Comparison of ENCODE assay signal across 7 mouse cellular contexts in genomic region chr11:6658271-6658670, GRCm38 (mm10). TPM values are rescaled to one million over a fixed set of nuclear protein-coding genes. Genes with fewer than 3 reads are reported as not detected.
DNase-seq lines count a peak whose midpoint lies in the region; ATAC-seq lines count a peak whose summit lies in the region.

Gene Ramp3 (plus strand): TSS chr11:6658521.

- no peak within 1 kb of the TSS for H3K27ac ChIP-seq in heart, embryonic 14.5 days (replicated peaks in 1 of 2; ENCODE audit: control insufficient read depth in 1 of 2, insufficient read depth in 1 of 2, low read depth in 2 of 2, low read length in 2 of 2)
- H3K27ac ChIP-seq in midbrain, embryonic 14.5 days (replicated peaks; ENCODE audit: low read depth, low read length) = no peak within 1 kb of the TSS

- H3K36me3 ChIP-seq in heart, embryonic 14.5 days (ENCODE audit: control insufficient read depth, insufficient read depth, low read length) = no peaks in the 10 kb centered on the region
- no peaks in the 10 kb centered on the region for H3K36me3 ChIP-seq in midbrain, embryonic 14.5 days (ENCODE audit: control insufficient read depth, insufficient read depth, low read length)

- ATAC-seq in heart, embryonic 14.5 days (ENCODE audit: insufficient number of reproducible peaks, insufficient read depth, low FRiP score, low read depth) = peak; percentile 32; the same call in 1 of the 2 replicates
- ATAC-seq in midbrain, embryonic 14.5 days (ENCODE audit: low FRiP score, low TSS enrichment) = peak; percentile 62

- H3K9ac ChIP-seq in heart, embryonic 14.5 days (ENCODE audit: low read length) = peak within 1 kb of the TSS; percentile 54; the same call in 1 of the 2 replicates
- peak within 1 kb of the TSS; percentile 42 for H3K9ac ChIP-seq in midbrain, embryonic 14.5 days (replicated peaks; ENCODE audit: low read length)

- peak within 1 kb of the TSS; percentile 79 for H3K4me2 ChIP-seq in heart, embryonic 14.5 days (ENCODE audit: low read length)
- peak within 1 kb of the TSS; percentile 62 for H3K4me2 ChIP-seq in midbrain, embryonic 14.5 days (ENCODE audit: low read length)

- peak; percentile 82 for DNase-seq in CD4-positive, CD25-positive, alpha-beta regulatory T cell, adult 2 months (ENCODE audit: low read depth, low spot score)
- peak; percentile 85 for DNase-seq in NIH3T3 (ENCODE audit: low read depth)
- DNase-seq in cerebellum, postnatal 14 days = peak; percentile 78 to 84
- DNase-seq in left cerebral cortex, postnatal 25 days (ENCODE audit: low spot score in 2 of 2) = no peak
- peak; percentile 85 for DNase-seq in midbrain, embryonic 14.5 days
- no peak for DNase-seq in layer of hippocampus, adult 11-12 months (ENCODE audit: low spot score)

- WGBS in heart, embryonic 14.5 days = 0% methylated on average over 18 of the region's 18 CpGs
- whole genome bisulfite sequencing in midbrain, embryonic 14.5 days = under 1% methylated on average over 18 of the region's 18 CpGs

- H3K4me3 ChIP-seq in heart, embryonic 14.5 days (ENCODE audit: control insufficient read depth in 1 of 2, insufficient read depth in 1 of 2, low read depth in 1 of 2, low read length in 2 of 2) = peak within 1 kb of the TSS; percentile 40 to 47
- H3K4me3 ChIP-seq in midbrain, embryonic 14.5 days (replicated peaks; ENCODE audit: low read depth, low read length) = peak within 1 kb of the TSS; percentile 36

- peaks cover 0 to 2% of the 10 kb centered on the region in 2 experiments; a peak in 2 of 4 replicates for H3K4me1 ChIP-seq in heart, embryonic 14.5 days (ENCODE audit: control insufficient read depth in 2 of 2, insufficient read depth in 2 of 2, low read length in 2 of 2)
- 0 out of 2 replicates have a peak, but pooled peaks cover 8% of the 10 kb centered on the region for H3K4me1 ChIP-seq in midbrain, embryonic 14.5 days (ENCODE audit: control insufficient read depth, insufficient read depth, low read length)

- no peaks in the 10 kb centered on the region for H3K9me3 ChIP-seq in heart, embryonic 14.5 days (ENCODE audit: control insufficient read depth, low read length)
- no peaks in the 10 kb centered on the region for H3K9me3 ChIP-seq in midbrain, embryonic 14.5 days (ENCODE audit: control insufficient read depth, low read length)

- peaks cover 13% of the 10 kb centered on the region; the same call in 1 of the 2 replicates for H3K27me3 ChIP-seq in heart, embryonic 14.5 days (ENCODE audit: control insufficient read depth, insufficient read depth, low read length)
- H3K27me3 ChIP-seq in midbrain, embryonic 14.5 days (ENCODE audit: control insufficient read depth, insufficient read depth, low read length) = no peaks in the 10 kb centered on the region

- intact Hi-C loops in left cerebral cortex, postnatal 25 days (cut with DNase I) = loop anchor here (5.0 to 10.0 kb wide), 4 partner anchors 407 to 544 kb away; partner anchors contain the start of gene Adcy1

RNA-seq across cellular contexts. Expression of gene Ramp3, which starts in this region (rescaled TPM):
- polyA plus RNA-seq in heart, embryonic 14.5 days (2014; fragmentation: Nextera tagmentation; extraction: Ambion mirVana) = 2.3 and 3.9 TPM in 2 replicates
- total RNA-seq in left cerebral cortex, postnatal 25 days (2021) = 10 to 100 TPM; 17.6 to 18.1 TPM
- polyA plus RNA-seq in midbrain, embryonic 14.5 days (2014; fragmentation: Nextera tagmentation; extraction: Ambion mirVana) = 5.9 and 7.0 TPM in 2 replicates

Comparison
In these comparisons a context has a peak if more than half of its experiments do, and no peak if none do; other contexts are left out.
1. DNase-seq: peak in CD4-positive, CD25-positive, alpha-beta regulatory T cell, adult 2 months (single experiment), NIH3T3 (single experiment), cerebellum, postnatal 14 days (2 of 2) and midbrain, embryonic 14.5 days (single experiment); none in left cerebral cortex, postnatal 25 days (0 of 2) and layer of hippocampus, adult 11-12 months (single experiment).